Mouse (Mus musculus): ENCODE measurements around the gene Hacd2.

GRCm38 (mm10) chr16:35146153-35146552 lies 123.9 kb downstream of the Hacd2 start:
- TF ChIP-seq CTCF (IDR thresholded peaks at IDR 0.05) (no peak), EP300 (IDR thresholded peaks at IDR 0.05) (no peak)
